Mouse (Mus musculus) megakaryocyte, embryonic 14.5 days (primary cell): ENCODE measurements around the gene Cpeb2.

Experiments used
- FLI1 ChIP-seq: IDR thresholded peaks from 2 replicates; pipeline ENCODE4 v1.6.1; 2012; ENCODE audit warnings: low read length, inconsistent platforms, mixed read lengths
- GATA1 ChIP-seq: IDR thresholded peaks from 3 replicates; pipeline ENCODE4 v1.6.1; 2012; ENCODE audit warnings: mixed read lengths, low read length, inconsistent platforms, borderline replicate concordance

DNA sequence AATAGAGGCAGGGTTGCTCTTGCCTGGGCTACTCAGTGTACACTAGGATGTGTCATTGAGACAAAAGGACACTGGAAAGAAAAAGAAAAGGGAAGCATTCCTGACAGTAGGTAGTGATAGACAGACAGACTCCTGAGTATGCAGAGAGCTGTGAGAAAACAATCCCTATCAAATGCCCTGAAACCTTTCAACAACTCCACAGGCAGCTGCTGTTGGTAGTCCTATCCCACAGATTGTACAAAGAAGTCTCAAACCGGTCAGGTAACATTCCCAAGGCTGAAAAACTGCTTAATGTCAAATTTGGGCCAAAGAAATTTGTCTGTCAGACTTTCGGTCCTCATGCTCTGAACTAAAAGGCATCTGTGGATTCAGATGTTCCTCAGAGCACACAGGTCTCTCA lies 66.0 kb downstream of the Cpeb2 start:
- TF ChIP-seq GATA1 (no peak), FLI1 (no peak)
